Mouse (Mus musculus) right cerebral cortex, adult 18-20 months (tissue): ENCODE measurements at regions not wholly inside any gene's neighbourhood (a gene's known extent, or its start where the extent isn't known, plus 50 kb on each side); places are given as distances from the start of the nearest gene placed in this dataset.
"Not testable (repeated sequence)": the region's sequence is repeated elsewhere in the genome, so short reads cannot be mapped to it uniquely, and the experiment has no call there.

Experiments
- DNase-seq: peaks from one replicate; pipeline ENCODE4 v3.0.0; 2022; ENCODE audit warnings: mixed read lengths

- DNase-seq = no peak
Measured at GRCm38 (mm10) chr1:128535537-128536150, 56.4 kb downstream of the Cxcr4 start.

DNA sequence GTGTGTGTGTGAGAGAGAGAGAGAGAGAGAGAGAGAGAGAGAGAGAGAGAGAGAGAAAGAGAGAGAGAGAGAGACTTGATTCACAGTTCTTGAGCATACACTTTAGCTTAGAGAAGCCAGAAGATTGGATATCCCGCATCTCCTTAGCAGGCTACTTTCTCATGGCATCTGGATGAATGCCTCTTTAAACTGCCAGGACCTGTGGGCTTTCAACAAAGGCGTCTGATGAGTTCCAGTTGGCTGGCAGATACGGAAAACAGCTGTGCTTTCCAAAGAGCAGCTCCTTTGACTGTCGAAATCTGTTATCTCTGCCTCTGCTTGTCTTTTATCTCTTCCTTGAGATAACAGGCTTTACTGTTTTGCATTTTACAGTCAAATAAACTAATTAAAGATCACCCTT lies 59.5 kb downstream of the Cxcr4 start:
- DNase-seq = peak; percentile 5

- no peak for DNase-seq
Measured at GRCm38 (mm10) chr1:128529808-128530545, 62.1 kb downstream of the Cxcr4 start.

GRCm38 (mm10) chr1:128519234-128519633 lies 72.9 kb downstream of the Cxcr4 start:
- DNase-seq = no peak

DNA sequence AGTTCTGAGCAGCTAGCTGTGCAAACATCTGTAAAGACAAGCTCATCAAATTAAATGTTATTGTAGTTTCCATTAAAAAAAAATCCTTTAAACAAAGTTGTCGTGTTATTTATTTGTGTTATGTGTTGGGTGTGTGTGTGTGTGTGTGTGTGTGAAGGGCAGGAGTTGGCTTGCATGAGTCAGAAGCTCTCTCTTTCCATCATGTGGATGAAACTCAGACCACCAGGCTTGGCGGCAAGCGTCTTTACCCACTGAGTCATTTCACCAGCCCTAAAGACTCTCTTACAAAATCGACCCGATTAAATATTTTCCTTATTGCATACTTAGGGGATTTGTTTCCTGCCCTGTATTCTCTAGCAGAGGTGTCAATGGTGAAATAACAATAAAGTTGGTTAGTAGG lies 73.6 kb downstream of the Cxcr4 start:
- no peak for DNase-seq

- no peak for DNase-seq
Measured at GRCm38 (mm10) chr1:128517351-128517750, 74.7 kb downstream of the Cxcr4 start.

GRCm38 (mm10) chr1:128514327-128514726 lies 77.8 kb downstream of the Cxcr4 start:
- no peak for DNase-seq

GRCm38 (mm10) chr1:128513911-128514310 lies 78.2 kb downstream of the Cxcr4 start:
- DNase-seq = no peak

DNA sequence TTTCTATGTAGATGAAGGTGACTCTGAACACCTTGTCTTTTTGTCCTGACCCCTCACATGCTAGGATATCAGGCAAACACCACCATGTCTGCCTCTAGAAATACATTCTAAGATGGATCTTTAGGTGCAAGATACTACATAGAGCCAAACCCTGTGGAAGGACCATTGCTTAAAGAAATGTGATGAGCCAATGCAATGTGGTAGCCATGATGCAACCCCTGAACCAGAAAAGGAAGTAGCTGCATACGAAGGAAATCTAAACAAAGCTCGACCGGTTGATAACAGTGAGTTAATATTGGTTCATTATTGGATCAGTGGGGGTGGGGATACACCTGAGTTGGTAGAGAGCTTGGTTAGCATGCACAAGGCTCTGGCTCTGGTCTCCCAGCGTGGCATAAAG lies 78.9 kb downstream of the Cxcr4 start:
- no peak for DNase-seq

DNA sequence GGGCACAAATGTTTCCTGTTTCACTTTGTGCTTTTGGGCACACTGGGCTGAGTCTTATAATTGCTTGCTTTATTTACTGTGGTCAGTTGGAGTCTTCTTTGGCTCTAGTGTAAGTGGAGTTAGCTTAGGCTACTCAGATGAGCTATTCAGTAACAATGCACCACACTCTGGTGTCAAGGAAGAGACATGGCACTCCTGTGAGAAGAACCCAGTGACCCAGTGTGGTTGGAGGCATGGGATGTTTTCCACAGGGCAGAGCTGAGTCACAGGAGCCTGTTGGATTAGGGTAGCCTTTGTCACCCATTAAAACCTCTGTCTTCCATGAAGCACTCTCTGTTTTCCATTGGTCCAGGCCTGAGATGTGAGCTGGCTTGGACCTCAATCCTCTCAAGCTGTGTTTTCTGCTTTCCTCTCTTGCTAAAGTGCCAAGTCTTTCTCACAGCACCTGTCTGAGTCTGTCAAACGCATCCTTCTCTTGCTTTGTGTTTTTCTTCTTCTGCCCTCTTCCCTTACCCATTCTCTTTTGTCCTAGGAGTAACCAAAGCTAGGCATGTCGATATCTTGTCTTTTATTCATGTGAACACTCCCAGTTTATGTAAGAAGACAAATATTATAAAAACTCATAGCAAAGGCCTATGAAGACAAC lies 83.2 kb downstream of the Cxcr4 start:
- DNase-seq = no peak

- no peak for DNase-seq
Measured at GRCm38 (mm10) chr1:128506551-128507313, 85.4 kb downstream of the Cxcr4 start.

DNA sequence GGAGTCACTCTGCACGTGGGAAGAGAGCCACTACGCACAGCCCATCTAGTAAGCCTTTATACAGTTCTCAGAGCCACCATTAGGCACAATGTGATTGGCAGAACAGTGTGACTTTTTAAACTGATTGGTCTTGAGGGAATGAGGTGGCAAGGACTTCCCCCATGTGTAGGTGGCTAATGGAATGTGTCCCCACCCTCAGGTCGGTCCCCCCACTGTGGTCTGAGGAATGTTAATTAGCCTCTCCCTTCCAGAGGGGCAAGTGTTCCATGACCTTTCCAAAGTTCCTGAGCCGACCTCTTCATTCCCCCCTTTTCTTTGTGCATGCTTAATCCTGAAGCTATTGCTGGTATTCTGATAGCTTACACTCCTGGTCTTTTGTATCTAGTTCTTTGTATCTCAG lies 87.2 kb upstream of the Dars start:
- no peak for DNase-seq

GRCm38 (mm10) chr1:128498042-128498772 lies 81.0 kb upstream of the Dars start:
- no peak for DNase-seq

- no peak for DNase-seq
Measured at GRCm38 (mm10) chr1:128492251-128492650, 75.1 kb upstream of the Dars start.

DNA sequence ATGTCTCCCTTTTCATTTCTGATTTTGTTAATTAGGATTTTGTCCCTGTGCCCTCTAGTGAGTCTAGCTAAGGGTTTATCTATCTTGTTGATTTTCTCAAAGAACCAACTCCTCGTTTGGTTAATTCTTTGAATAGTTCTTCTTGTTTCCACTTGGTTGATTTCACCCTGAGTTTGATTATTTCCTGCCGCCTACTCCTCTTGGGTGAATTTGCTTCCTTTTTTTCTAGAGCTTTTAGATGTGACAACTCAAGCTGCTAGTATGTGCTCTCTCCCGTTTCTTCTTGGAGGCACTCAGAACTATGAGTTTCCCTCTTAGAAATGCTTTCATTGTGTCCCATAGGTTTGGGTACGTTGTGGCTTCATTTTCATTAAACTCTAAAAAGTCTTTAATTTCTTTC lies 70.0 kb upstream of the Dars start:
- not testable (repeated sequence) for DNase-seq

- no peak for DNase-seq
Measured at GRCm38 (mm10) chr1:128478376-128478775, 61.2 kb upstream of the Dars start.

DNA sequence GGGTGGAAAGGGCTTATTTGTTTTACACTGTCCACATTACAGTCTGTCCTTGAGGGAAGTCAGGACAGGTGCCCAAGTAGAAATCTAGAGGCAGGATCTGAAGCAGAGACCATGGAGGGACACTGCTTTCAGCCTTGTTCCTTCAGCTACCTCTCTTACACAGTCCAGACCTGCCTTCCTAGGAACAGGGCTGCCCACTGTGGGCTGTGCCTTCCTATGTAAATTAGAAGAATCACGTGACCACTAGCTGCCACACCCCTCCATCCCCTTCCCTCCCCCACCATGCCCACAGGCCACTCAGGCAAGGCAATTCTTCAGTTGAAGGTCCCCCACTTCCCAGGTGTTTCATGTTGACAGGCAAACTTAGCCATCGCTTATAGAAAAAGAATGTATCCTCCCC lies 60.5 kb upstream of the Dars start:
- DNase-seq = no peak

DNA sequence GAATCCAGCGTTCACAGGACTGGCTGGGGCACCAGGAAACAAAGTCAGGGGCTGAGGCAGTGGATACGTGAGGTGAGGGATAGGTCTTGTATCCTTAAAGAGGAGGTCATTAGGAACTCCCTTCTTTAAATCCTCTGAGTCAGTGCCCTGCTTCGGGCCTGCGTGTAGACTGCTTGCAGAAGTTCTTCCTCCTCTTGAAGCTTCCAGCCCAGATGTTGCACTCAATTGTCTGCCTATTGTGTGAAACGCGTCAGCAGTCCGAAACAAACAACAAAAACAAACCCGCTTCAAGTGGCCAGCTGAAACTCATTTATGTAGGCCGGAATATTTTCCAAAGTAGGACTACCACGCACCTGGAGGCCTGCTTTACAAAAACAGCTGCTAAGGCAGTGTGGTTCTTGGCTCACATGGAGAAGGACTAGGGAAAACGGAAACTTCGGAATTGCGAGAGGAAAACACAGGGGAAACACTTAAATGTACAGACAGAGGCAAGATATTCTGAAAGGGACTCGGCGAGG lies 55.6 kb upstream of the Dars start:
- DNase-seq = no peak

DNA sequence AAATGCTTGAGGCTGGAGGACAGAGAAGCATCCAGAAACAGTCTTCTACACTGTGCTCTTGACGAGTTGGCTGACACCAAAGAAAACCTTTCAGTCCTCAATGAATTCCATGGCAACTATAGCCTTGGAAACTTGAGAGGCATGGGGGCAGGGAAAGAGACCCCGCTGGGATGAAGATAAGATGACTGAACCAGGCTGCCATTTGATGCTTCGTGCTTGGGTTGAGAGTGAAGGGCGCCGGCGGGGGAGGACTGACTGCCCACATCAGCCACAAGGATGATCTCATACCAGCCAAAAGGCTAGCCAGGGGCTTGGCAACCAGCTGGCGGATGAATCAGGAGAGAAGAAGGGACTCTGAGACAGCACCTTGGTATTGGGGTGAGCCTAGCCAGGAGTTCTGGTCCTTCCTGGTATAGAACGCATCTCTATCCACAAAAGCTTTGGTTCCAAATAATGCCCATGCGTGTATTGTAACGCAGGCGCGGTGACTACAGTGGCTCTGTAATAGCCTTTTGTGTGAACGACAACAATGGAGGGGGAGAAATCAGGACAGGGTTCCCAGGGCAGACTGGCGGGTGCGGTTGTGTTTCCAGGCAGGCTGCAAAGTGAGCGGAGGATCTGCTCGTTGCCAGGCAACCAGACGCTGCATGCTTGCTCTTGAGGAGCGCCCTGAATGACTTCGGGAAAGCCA lies 55.0 kb upstream of the Dars start:
- DNase-seq = peak; percentile 77

GRCm38 (mm10) chr1:128470786-128471185 lies 53.6 kb upstream of the Dars start:
- no peak for DNase-seq

DNA sequence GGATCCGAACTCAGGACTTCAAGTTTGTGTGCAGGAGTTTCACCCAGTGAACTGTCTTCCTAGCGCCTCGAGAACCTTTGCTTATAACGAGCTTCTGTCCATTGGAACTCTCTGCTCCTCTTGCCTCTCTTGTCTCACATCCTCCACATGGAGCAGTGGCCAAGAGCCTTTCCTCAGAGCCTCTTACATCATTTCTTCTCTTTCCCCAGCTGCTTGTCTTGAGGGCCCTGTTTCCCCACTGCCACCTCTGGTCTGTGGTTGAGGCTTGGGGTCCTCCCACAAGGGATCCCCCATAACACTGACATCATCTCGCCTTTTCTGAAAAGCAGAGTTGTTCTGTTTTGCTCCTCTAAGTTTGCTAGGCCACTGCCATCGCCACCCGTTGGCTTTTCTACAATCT lies 51.9 kb upstream of the Dars start:
- DNase-seq = no peak
